Mouse (Mus musculus): ENCODE measurements around the gene Plekhb2. TPM values are rescaled to one million over a fixed set of nuclear protein-coding genes. Genes with fewer than 3 reads are reported as not detected.
A peak's percentile ranks its signal among the peaks of the same experiment; 100 is the strongest.

Gene Plekhb2
- total RNA-seq, 2 experiments from 2014 or later: 224 to 237 TPM

- DNase-seq (ENCODE audit: extremely low spot score in 1 of 2, low spot score in 2 of 2): no peak
- intact Hi-C loops (cut with DNase I): no loop called here
Observed at GRCm38 (mm10) chr1:34828528-34829294, 21.1 kb upstream of the Plekhb2 start.

GRCm38 (mm10) chr1:34830934-34831333, 18.8 kb upstream of the Plekhb2 start:
- no peak for DNase-seq (ENCODE audit: extremely low spot score in 1 of 2, low spot score in 2 of 2)
- intact Hi-C loops (cut with DNase I): no loop called here

GRCm38 (mm10) chr1:34831381-34831780, 18.4 kb upstream of the Plekhb2 start:
- DNase-seq (ENCODE audit: extremely low spot score in 1 of 2, low spot score in 2 of 2): no peak
- intact Hi-C loops (cut with DNase I): no loop called here

- no peak for DNase-seq (ENCODE audit: extremely low spot score in 1 of 2, low spot score in 2 of 2)
- intact Hi-C loops (cut with DNase I): no loop called here
Observed at GRCm38 (mm10) chr1:34834904-34835303, 14.9 kb upstream of the Plekhb2 start.

GRCm38 (mm10) chr1:34837951-34838689, 11.7 kb upstream of the Plekhb2 start:
- DNase-seq (ENCODE audit: extremely low spot score in 1 of 2, low spot score in 2 of 2): no peak
- intact Hi-C loops (cut with DNase I): no loop called here

GRCm38 (mm10) chr1:34839241-34839640, 10.5 kb upstream of the Plekhb2 start:
- intact Hi-C loops (cut with DNase I): no loop called here
- no peak for DNase-seq (ENCODE audit: extremely low spot score in 1 of 2, low spot score in 2 of 2)

- no peak for DNase-seq (ENCODE audit: extremely low spot score in 1 of 2, low spot score in 2 of 2)
- intact Hi-C loops (cut with DNase I): no loop called here
Observed at GRCm38 (mm10) chr1:34841709-34842388, 7.9 kb upstream of the Plekhb2 start.

GRCm38 (mm10) chr1:34842389-34842861, 7.4 kb upstream of the Plekhb2 start:
- intact Hi-C loops (cut with DNase I): no loop called here
- peak in 1 of 2 experiments; percentile 77 for DNase-seq (ENCODE audit: extremely low spot score in 1 of 2, low spot score in 2 of 2)

- DNase-seq (ENCODE audit: extremely low spot score in 1 of 2, low spot score in 2 of 2): peak; percentile 82 to 94
- intact Hi-C loops (cut with DNase I): no loop called here
Observed at GRCm38 (mm10) chr1:34842887-34843618, 6.7 kb upstream of the Plekhb2 start, which contains the start of gene Fam168b. TSS of gene Fam168b (minus strand) at chr1:34843065.

GRCm38 (mm10) chr1:34847070-34847469, 2.7 kb upstream of the Plekhb2 start:
- no peak for DNase-seq (ENCODE audit: extremely low spot score in 1 of 2, low spot score in 2 of 2)
- intact Hi-C loops (cut with DNase I): no loop called here

GRCm38 (mm10) chr1:34850343-34851136, 764 bp downstream of the Plekhb2 start:
- intact Hi-C loops (cut with DNase I): no loop called here
- no peak for DNase-seq (ENCODE audit: extremely low spot score in 1 of 2, low spot score in 2 of 2)

- no peak for DNase-seq (ENCODE audit: extremely low spot score in 1 of 2, low spot score in 2 of 2)
Observed at GRCm38 (mm10) chr1:34851562-34851961, 1.8 kb downstream of the Plekhb2 start.

GRCm38 (mm10) chr1:34852116-34852878, 2.5 kb downstream of the Plekhb2 start:
- no peak for DNase-seq (ENCODE audit: extremely low spot score in 1 of 2, low spot score in 2 of 2)
- intact Hi-C loops (cut with DNase I): no loop called here

More at GRCm38 (mm10) chr1:34851562-34851961, 1.8 kb downstream of the Plekhb2 start:
- intact Hi-C loops (cut with DNase I): no loop called here

- intact Hi-C loops (cut with DNase I): no loop called here
- DNase-seq (ENCODE audit: extremely low spot score in 1 of 2, low spot score in 2 of 2): no peak
Observed at GRCm38 (mm10) chr1:34853786-34854185, 4.0 kb downstream of the Plekhb2 start.

GRCm38 (mm10) chr1:34855056-34855739, 5.4 kb downstream of the Plekhb2 start:
- DNase-seq (ENCODE audit: extremely low spot score in 1 of 2, low spot score in 2 of 2): no peak
- intact Hi-C loops (cut with DNase I): no loop called here

GRCm38 (mm10) chr1:34858671-34859070, 8.9 kb downstream of the Plekhb2 start:
- intact Hi-C loops (cut with DNase I): no loop called here

GRCm38 (mm10) chr1:34859761-34860160, 10.0 kb downstream of the Plekhb2 start:
- DNase-seq (ENCODE audit: extremely low spot score in 1 of 2, low spot score in 2 of 2): no peak
- intact Hi-C loops (cut with DNase I): no loop called here

More at GRCm38 (mm10) chr1:34858671-34859070, 8.9 kb downstream of the Plekhb2 start:
- no peak for DNase-seq (ENCODE audit: extremely low spot score in 1 of 2, low spot score in 2 of 2)
